Mouse (Mus musculus): ENCODE measurements at regions not wholly inside any gene's neighbourhood (a gene's known extent, or its start where the extent isn't known, plus 50 kb on each side); places are given as distances from the start of the nearest gene placed in this dataset.

DNA sequence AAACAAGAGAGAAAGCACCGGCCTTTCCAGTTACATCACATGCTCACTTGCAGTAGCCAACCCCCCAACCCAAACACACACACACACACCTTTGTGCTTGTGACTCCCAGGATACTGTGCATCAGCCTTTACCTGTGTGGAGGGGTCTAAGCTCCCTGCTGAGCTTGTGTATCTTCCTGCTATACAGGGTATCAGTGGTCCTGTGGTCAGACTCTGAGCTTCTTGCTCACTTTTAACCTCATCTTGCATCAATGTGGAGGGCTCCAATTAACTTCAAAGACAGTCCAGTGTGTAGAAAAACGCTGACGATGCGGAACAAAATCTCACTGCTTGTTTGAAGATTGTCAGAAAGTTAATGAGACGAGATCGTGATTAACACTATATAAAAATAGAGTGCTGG lies 71.4 kb upstream of the Gypa start:
- no peak for DNase-seq

DNA sequence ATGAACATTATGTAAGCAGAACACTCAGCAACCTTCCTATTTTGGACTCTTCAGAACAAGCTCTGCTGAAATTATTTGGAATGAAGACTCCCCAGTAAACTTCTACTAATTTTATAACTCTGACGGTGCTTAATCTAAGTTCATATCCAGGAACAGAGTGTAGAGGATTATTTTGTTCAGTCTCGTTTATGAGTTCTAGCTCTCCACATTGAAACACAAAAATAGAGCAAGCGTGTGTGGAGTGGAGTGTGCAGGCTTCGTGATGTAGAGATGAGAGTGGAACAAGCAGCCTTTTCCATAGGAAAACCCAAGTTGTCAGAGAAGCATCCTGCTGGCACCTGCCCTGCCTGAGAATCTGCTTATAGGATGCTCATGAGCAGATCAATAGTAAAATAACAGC lies 77.5 kb upstream of the Gypa start:
- no peak for DNase-seq

DNA sequence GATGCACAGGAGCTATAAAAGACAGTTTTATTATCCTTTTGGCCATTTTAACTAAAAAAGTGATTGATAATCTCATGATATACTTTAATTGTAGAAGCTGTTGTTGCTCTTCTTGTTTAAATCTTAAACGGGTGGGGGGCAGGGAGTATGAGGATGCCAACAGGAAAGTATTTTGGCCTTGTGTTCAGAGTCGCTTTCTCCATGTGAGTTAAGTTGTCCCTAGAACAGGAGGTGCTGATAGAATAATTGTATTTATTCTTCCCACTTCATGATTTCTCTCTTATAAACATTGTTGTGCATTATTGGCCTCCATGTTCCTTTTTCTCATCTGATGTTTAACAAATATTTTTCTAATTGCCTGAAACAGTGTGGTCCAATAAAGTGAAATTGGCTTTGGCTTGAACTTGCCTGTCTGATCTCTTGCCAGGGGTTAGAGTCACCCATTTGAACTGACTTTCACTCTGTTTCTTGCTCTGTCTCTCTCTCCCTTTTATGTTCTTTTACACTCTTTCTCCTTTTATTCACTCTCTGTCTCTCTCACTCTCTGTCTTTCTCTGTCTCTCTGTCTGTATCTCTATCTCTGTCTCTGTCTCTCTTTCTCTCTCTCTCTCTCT lies 93.9 kb upstream of the Gypa start:
- DNase-seq: no peak

DNA sequence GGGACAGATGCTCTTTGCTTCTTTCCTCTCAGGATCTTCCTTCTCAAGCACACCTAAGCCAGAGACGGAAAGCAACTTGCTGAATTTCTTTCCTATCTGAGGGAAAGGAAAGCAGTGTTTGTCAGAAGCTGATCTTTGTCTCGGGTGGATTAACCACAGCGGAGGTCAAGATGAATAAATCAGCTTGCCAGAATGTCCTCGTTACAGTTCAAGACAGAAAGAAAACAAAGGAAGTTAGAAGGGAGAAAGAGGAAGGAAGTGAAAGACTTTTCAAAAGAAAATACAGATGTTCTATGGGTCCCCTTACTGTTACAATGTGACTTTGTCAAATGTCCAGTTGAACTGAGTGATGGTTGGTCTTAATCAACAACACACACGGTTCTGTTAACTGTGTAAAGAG lies 98.6 kb upstream of the Gypa start:
- peak; percentile 15 for DNase-seq

DNA sequence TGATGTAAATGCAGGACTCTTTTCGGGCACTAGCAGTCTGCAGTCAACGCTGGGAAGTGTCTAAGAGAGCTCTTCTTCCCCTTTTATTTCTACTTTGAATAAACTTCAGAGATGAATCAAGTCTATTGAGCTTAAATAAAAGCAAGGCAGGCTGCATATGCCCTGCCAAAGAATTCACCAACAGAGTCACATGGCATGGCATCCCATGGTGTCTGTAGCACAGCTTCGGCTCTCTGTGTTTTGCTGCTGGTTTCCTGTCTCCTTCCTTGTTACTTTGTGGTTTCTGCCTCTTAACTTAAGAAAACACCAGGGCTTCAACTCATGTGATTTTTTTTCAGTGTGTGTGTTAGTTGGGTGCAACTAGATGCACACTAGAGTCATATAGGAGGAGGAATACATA lies 100.5 kb upstream of the Gypa start:
- no peak for DNase-seq

DNA sequence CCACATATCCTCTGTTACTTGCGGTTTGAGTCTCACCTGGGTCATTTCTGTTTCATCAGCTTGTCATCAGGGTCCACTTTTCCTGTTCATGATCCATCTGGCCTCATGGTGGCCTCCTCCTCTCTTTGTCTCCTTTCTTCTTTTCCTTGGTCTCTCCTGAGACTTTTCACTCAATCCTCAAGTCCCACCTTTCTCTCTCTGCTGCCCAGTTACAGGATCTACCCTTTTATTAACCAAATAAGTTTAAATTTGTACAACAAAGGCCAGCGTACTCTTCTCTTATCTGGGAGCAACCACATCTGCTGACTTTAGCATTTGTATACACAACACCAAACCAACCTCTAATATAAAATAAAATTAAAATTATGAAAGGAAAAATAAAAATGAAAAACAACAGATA lies 124.4 kb upstream of the Gypa start:
- no peak for DNase-seq

DNA sequence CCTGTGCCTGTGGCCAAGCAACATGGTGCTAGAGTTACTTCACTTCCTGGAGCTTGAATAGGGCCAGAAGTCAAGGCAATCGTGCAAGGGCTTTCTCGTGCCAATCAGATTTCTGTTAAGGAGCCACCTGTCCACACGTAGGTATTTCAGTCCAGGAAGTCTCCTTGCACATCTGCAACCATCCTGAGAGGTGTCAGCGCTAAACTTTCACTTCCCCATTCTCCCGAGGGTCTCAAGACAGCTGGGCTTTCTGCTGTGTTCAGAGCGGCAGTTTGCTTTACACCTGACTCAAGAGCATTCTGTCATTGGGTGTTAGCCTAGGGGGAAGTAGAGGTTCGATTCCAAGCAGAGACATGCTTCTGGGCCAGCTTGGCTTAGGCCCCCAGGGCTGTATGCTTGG lies 129.5 kb upstream of the Gypa start:
- no peak for DNase-seq

DNA sequence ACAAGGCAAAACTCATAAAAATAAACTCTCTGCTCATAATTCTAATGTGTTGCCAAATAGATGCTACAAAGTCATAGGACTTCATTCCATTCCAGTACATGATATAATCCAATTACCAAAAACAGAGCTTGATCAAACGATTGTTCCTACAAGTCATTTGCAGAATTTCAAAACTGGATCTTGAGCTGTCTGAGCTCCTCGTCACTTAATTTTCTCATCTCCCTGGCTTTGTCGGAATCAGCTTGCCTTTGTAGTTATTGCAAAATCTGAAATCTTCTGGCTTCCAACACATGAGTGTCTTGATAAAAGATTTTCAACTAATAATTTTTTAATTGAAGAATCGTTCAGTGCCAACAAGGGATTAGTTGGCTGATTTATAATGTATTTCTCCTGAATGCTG lies 150.3 kb upstream of the Gypa start:
- no peak for DNase-seq

DNA sequence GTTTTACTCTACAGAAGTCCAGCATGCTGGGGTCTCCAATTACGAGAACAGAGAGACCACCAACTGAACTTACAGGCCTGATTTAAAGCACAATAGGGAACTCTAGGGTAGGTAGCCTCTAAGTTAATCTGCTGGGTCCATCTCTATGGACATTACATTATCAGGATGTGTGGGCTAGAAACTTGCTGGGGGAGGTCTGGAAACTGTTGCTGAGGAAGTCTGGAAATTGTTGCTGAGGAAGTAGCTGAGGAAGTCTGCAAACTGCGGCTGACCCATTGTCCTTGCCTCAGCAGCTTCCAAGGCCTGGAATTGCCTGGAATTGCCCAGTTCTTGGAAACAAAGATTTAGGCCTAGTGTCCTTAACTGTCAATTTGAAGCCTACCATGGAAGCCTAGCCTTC lies 155.7 kb upstream of the Gypa start:
- no peak for DNase-seq

DNA sequence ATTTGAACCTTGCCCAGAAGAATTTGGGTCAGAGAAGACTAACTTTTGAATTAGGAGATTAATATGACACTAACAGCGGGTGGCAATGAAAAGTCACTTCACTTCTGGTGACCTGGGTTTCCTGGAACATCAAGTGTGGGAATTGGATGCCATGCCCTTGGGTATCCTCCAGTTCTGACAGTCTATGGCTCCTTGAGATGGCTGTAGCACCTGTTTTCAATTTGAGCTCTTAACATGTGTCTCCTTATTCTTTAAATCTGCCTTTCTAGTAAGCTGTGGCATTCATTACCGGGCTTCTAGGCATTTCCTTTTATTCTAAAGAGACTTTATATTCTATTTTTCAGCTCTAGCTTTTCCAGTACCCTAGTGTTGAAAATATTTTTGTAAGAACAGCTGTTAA lies 164.9 kb upstream of the Gypa start:
- DNase-seq: peak; percentile 57

DNA sequence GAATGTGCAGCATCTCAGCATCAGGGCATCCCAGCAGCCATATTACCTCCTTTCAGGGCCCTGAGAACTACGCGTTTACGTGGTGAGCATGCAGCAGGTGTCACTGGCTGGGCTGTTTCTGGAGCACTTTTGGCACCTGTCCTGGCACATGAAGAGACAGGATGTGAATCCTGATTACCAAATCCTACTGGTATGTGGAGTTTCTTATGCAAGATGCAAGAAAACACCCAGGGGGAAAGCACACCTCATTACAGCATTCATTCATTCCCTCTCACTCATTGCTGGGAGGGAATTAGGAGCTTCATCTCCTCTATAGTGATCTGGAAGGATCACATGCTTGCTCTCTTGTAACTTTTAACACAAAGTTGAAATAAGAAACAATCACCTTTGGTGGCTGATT lies 167.7 kb upstream of the Gypa start:
- no peak for DNase-seq

DNA sequence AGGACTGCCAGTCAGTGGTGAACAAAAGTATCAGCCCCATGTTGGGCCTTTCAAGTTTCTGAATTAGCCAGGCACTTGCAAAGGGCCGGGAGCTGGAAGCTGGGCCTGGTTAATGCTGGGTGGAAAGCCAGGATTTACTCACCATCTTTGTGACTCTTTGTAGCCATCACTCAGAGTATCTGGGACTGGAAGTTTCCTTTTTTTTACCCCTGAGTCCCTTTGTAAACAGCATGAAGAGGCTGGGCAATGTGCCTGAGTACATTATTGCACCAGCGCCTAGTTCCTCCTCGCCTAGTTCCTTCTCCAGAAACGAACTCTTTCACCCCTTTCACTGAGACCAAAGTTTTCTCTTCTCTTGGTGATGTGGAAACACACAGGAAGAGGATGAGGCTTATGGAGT lies 168.4 kb upstream of the Gypa start:
- DNase-seq: no peak

DNA sequence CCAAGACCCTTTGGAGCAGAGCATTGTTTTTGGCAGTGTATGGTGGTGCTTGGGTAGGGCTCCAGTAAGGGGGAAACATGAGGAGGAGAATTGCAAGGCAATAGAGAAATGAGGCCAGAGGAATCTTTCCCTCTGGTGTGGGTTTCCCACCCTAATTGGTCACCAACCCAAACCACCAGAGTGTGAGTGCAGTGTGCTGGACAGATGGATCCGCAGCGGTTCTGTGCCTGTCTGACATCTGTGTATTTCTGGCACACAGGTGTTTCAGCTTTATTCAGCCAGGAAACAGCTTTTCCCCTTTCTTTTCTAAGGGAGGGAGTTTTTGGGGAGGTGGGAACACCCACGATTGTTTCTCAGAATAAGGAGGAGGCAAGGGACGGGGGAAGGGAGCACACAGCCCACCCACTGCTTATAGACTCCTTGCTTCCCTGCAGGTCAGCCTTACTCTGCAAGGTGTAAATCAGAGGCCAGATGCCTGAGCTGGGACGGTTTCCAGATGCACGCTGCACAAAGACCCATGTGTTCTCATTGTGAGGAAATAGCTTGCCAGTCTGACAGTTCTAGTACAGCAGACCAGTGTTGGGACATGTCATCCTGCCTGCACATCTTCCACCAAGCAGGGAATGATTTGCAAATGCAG lies 175.2 kb upstream of the Gypa start:
- peak; percentile 62 for DNase-seq

DNA sequence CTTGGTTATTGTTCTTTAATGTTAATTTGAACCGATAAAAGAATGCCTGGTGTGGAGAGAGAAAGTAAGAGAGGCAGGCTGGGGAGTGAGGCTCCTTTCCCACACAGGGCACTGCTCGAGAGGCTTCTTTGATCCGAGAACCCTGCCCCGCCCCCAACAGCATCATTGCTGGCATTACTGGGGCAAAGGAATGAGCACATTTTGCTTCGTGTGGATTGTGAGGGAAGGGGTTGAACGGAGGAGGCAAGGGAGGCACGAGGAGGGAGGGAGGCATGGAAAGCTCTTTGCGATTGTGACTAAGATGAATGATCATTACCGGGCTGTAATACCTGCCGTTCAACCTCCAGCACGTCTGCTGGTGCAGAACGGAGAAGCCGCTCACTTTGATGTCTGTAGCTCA lies 178.2 kb upstream of the Gypa start:
- DNase-seq: peak; percentile 76

DNA sequence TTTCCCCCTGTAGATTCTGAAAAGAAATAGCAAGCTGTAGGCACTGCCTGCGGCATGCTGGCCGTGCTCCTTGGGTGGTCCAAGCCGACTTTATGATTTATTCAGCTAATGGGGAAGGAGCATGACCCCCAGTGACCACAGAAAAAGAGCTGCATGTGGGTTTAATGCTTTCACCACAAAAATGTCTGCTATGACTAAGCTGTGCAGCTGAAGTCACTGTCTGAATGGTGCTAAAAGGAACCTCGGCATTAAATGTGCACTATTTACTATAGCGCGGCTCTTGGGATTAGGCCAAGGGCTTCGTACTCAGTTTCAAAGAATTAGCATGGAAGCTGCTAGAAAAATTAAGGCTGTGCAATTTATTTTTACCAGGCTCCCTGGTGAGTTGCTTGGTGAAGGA lies 178.8 kb upstream of the Gypa start:
- peak; percentile 88 for DNase-seq

DNA sequence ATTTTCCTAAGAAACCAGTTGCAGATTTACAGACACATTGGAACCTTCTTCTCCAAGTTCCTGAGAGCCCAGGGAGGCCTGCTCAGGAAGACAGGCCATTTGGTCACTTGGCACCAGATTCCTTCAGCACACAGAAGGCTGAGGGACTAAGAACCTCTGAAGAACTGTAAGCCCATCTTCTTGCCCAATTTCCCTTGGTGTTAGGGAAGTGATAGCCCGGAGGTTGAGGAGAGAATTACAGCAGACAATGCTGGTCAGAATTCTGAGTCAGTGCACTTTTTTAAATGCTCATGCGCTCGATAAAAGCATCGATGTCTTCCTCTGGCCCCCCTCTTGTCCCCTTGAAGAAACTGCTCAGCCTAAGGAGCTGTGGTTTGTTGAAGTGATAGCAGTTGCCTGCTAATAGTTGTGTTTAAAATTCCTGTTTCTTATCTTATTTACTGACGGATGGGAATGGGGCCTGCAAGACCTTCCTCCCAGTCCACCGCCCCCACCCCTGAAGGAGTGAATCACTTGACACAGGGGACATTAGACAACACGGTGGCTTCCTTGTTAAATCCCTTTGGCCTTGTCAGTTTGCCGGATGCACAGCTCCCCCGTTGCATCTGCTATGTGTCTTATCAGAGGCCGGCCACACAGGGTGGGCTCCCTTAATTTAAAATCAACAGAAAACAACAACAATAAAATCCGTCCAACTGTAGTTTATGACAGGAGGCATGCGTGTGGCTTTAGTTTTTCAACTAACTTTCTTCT lies 179.5 kb upstream of the Gypa start:
- peak; percentile 47 for DNase-seq

DNA sequence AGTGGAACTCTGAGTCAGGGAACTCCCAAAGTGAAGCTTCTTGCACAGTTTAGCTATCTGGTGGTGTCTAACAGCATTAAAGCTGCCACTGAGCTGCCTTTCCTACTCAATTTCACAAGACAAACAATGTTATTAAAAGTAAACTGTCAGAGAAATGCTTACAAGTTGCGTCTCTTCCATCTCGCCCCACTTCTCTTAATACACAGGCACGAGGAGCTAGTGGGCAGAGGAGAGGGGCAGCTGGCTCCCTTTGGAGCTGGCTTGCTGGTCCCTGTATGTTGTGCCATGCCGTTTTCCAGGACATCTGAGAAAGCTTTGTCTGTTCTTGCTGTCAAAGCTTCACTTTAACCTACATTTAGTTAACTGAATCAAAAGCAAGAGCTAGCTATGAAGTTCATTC lies 185.8 kb upstream of the Gypa start:
- no peak for DNase-seq

DNA sequence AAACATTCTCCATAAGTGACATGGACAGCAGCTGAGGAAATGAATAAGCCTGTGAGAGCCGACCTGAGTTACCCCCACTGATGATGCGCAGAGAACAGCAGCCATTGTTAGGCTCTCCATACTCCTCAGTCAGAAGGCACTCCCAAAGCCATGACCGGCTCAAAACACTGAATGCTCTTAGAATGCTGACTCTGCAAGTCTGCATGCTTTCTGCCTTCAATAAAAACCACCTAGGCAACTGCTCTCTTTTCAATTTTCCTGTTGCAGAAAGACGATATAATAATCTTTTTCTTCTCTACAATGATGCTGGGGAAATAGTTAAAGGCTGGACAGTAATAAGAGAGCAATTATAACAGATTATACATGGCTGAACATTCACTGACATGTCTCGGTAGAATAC lies 195.0 kb upstream of the Gypa start:
- no peak for DNase-seq

DNA sequence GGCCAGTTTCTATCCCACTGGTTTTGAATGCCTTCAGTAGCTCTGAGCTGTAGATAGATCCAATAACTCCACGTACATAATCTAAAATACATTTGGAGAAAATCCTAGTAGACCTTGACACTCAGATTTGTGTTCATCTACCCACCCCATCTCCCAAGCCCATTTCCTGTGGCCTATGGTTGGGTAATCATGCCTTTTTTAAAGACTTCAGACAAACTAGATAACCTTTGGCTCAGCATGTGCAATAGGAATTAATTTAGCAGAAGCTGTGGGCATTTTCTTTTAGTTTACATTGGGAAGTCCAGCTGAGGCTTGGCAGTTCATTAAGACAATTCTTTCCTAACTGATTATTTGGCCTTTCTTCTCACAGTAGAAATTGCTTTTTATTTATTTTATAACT lies 203.3 kb upstream of the Gypa start:
- DNase-seq: no peak

DNA sequence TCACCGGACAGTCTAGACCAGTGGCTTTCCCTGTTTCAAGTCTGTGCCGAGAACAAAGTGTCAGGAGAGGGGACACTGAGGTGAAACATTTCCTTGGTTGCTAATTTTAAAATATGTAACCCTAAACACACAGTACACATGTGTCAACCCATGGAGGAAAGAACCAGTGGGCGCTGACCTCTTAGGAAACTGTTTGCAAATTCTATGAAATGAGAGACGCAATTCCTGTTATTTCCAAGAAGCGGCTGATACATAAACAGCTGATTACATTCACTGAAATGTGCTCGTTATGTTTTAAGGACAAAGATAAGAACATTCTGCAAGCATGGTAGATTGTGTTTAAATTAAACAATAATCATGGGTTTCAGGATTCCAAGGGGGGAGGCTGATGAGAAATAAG lies 204.3 kb upstream of the Gypa start:
- DNase-seq: no peak

DNA sequence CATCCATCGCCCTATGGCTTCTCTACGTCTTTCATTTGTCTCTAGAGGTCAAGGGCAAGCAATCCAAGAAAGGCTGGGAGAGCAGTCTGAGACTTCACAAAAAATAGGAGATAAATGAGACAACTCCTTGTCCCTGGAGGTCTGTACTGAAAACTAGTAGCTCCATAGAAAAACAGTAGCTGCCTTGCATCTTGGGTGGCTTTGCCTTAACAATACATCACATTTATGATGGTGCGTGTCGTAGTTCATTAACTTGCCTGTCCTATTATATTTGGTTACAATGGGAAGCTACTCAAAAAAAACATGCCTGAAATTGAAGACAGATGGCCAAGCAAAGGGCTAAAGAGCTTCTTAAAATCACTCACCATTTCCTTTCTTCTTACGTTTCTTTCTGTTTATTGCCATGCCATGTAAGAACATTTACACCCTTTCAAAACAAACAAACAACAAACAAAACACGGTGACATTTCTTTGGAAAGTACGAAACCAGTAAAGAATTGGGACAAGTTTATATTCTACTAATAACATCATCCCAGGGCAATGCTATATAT lies 211.2 kb upstream of the Hhip start:
- no peak for DNase-seq

DNA sequence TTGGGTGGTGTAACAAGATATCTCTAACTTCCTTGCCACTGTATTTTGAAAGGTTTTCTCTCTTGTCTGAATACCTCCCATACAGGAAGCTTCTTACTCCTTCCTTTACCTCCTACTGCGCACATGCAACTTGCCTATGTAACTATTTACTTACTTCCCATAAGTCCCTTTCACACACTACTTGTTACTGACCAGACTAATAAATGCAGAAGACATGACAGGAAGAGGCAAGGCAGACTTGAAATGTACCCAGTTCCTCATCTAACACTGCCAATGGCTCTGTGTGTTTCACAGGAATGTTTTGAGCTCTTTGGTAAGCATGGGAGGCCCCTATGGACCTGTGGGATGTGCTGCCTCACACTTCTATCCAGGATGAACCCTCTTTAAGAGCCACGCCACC lies 207.1 kb upstream of the Hhip start:
- DNase-seq: no peak

DNA sequence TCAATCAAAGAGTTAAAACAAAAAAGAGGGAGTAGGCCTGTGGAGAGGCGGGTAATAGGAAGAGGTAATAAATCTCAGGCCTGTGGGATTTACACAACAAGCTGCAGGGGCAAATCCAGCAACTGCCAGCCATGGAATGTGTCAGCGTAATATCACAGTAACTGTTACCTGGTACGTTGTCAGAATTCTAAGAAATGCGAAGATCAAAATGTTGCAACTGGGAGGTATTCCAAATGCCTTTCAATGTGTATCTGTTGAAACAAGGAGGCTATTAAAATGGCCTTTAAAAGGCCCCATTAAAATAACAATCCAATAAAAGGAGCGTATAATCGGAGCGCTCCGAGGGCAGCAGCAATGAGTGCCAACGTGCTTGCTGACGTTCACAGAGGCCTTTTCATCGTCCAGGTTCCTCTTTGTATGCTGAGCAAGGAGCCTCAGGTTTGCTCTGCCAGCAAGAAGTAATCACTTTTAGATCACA lies 205.7 kb upstream of the Hhip start:
- DNase-seq: peak; percentile 19

DNA sequence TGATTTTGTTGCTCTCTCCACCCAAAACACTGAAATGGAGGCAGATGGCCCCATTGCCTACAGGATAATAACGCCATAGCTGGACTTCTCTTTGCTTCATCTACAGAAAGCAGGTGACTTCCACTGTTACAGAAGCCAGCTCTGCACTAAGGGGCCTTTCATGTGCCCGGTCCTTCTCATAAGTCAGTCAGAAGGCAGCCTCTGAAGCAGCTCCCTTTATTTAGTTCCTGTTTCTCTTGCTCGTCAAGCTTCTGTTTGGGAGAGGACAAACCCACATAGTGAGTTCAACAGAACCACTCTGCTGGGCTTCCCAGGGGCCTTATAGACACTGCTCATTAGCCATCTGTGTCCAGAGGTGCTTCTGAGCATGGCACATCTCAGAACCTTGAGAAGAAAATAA lies 205.1 kb upstream of the Hhip start:
- no peak for DNase-seq
